Mouse (Mus musculus) brain, adult 2 months (tissue): ENCODE data around the gene Pepd.

Experiments
- DNase-seq: peaks from one replicate; pipeline ENCODE4 v3.0.0; 2011; ENCODE audit warnings: low read depth, low spot score

Gene Pepd

GRCm38 (mm10) chr7:35055619-35056435 is 143.6 kb downstream of the Pepd start:
- peak; percentile 76 for DNase-seq

DNA sequence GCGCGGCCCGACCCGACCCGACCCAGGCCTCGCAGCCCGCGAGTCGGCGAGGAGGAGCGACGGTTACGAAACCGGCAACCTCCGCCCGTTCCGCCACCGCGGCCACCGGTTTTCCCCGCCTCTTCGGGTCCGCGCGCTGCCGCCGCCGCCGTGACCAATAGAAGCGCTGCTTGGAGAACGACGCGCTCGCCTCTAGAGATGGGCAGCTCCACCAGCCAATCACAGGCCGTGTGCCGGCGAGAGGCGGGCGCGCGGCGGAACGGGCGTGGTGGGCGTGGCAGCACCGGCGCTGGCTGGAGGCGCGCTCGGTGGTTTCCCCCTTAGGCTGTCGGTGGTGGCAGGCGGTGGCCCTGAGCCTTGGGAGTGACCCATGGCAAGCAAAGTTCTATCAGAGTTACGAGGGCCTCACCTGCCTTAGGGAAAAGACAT is 144.3 kb downstream of the Pepd start, which contains the start of gene Cebpg:
Gene Cebpg (minus strand): TSS at position 138 of the 429 bp plus-strand sequence.
- peak; percentile 98 for DNase-seq

- DNase-seq = no peak
Observed at GRCm38 (mm10) chr7:35056999-35057398, 144.8 kb downstream of the Pepd start.

DNA sequence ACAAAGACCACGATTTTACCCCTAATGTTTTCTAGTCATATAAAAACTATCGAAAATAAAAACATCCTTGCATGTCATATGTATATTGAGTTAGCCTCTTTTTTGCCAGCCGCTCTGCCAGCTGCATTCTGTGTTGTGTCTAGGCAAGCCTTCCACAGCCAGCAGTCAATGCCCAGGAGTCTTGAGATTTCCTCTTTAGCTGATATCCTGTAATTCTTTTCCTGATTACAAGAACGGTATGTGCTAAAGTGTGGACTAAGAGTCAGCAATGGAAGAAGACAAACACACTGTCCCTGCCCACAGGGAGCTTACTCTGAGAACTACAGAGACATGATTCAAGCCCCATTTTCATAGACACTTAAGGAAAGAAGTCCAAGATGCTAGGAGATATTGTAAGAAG is 145.4 kb downstream of the Pepd start:
- no peak for DNase-seq

GRCm38 (mm10) chr7:35058329-35058728 is 146.2 kb downstream of the Pepd start:
- DNase-seq = no peak

- DNase-seq = no peak
Observed at GRCm38 (mm10) chr7:35059467-35059866, 147.3 kb downstream of the Pepd start.

DNA sequence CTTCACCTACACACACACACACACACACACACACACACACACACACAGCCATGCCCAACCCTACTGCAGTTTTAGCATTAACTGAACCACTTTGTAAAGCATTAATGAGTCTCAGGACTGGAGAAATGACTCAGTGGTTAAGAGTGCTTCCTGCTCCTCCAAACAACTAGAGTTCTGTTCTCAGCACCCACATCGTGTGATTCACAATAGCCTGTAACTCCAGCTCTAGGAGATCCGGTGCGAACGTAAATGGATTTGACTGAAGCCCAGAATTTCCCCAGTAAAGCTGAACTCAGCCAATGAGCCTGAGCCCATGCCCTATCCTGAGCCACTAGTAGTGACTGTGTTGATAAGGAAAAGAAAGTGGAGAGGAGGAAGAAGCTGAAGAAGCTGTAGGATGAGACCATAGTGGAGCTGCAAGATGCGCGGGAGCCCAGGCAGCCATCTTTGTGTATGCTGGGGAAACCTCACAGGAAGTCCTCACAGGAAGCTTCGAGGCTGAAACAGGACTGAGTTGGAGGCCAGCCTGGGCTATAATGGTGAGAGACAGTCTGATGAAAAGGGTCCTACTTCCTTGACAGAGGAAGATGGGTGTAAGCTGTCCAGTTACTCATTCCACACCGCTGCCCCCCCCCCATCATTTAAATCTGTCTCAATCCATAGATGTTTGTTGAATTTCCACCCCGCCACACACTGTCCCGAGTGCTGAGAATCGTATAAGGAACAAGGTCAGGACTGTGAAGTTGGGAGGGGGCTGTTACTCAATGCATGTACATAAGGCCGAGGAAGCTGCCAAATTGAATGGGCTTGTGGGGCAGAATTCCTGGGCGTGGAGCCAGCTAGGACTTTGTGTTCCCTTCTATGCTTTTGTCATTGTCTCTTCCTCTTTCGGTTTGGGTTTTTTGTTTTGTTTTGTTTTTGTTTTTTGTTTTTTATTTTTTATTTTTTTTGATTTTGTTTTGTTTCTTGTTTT is 152.4 kb downstream of the Pepd start:
- peak; percentile 67 for DNase-seq

DNA sequence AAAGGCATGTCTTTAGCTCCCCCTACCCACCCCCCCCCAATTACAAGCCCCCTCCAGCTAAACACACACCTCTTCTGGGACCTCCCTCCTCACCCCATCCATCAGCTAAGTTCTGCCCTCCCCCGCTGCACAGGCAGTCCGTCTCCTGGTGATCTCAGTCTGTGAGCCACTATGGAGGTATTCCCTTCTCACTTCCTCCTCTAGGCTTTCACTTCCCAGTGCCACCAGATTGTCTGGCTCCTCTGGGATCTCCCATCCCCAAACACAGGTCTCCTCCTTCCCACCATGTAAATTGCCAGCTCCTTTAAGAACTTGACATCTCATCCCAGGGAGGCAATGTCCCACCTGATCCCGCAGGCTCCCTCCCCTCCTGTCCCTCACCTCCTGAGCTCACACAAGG is 153.8 kb downstream of the Pepd start:
- no peak for DNase-seq

DNA sequence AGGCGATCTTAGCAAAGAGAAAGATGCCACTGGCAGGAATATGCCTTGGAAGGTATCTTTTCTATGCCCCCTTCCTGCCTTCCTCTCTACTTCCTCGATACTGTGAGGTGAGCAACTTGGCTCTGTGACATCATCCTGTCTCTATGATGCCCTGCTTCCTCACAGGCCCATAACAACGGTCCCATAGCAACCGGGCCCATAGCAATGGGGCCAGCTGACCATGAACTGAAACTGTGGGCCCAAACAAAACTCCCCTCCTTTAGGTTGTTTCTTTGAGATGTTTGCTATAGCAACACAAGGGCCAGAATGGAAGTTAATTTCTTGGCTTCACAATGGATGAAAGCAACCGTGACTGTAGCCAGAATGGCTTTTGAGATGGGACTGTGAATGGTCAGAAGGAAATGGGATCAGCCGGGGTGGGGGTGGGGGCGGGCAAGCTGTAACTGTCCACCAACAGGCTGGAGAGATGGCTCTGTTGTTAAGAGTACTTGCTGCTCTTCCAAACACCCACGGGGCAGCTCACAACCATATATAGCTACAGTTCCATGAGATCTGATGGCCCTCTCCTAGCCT is 154.5 kb downstream of the Pepd start:
- DNase-seq = no peak

DNA sequence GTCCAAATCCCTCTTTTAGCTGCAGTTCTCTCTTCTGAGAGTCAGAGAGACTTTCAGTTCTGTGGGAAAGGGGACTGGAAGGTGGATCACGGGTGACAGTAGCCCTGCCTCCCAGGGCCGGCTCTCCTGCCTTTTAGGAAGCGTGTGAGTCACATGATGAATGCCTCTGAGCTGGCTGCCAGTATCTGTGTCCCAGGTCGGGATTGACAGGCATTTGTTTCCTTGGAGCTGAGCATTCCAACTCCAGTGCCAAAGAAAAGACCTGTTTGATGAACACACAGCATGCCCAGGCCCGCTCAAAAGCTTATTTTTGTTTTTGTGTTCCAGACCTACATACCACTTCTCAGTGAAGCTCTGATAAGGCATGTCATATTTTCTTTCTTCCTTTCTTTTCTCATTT is 164.5 kb downstream of the Pepd start:
- DNase-seq = peak; percentile 16

DNA sequence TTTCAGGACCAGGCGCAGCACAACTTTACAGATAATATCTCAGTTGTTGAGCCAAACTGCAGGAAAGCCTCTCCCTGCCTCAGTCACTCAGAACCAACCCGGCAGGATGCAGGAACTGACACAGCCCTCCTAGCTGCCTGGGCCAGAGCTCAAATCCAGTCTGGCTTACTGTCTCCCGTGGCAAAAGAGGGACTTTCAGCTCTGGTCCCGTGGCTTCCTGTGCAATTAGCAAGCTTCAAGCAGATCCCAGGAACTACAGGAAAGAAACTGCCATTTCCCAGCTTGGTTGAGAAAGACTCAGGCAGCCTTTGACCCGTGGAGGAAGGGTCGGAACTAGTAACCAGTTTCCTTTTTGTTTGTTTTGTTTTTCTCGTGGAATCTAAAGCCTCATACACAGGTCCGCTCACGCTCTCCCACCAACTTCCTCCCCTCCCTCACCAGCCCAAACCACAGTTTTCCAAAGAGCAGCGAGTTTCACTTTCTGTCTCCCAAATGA is 168.7 kb downstream of the Pepd start:
- peak; percentile 10 for DNase-seq

DNA sequence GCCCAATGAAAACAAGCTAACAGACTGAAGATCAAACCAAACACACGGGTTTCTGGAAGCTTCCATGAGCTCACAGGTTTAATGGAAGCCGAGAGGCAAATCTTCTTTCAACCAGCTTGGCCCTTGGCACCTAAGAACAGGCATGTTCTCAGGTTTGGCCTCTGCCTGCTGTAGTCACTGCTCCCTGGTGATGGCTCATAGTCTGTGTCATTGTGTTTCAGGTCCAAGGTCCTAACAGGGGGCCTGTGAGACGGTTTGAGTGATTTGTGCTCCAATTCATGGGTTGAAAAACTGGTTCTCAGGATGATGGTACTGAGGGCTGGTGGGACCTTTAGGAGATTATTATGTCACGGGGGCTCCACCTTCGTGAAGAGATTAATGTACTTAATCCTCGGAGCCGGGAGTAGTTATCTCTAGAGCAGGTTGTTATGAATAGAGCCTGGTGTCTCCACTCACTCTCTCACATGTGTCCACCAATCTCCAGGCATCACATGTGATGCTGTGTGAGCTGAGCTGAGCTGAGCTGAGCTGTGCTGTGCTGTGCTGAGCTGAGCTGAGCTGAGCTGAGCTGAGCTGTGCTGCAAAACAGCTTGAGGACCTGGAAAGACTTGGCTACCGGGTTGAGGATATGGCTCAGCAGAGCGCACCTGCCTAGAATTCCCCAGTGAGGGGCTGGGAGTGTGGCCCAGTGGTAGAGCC is 169.4 kb downstream of the Pepd start:
- peak; percentile 23 for DNase-seq

DNA sequence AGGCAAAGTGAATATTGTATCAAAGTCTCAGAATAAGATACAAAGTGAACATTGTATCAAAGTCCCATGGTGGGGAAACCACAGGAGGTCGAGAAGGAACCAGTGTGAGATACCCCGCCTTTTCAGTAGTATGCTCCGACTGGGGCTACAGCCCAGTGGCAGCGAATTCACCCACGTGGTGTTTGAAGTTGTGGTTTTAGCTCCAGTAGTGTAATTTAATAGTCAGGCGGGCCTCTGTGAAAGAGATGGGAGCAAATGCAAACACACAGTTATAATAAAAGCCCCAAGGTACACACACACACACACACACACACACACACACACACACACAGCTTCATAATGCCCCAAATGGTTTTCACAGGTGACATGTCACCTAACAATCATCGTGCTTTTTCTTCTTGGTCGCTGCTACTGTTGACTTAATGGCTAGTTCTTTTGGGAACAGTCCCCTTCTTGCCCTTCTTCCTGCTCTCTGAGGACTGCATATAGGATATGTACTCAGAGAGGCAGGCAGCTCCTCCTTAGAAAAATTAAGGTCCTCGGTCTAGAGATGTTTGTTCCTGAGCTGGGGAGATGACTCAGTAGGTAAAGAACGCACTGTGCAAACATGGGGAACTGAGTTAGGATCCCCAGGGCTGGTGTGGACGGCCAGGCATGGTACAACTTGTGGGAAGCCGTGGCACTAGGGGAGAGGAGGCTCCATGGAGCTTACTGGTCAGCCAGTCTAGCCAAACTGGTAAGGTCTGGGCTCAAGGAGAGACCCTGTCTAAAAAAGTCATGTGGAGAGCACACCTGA is 172.6 kb downstream of the Pepd start:
- DNase-seq = no peak

- DNase-seq = peak; percentile 62
Observed at GRCm38 (mm10) chr7:35086271-35086861, 174.2 kb downstream of the Pepd start.

DNA sequence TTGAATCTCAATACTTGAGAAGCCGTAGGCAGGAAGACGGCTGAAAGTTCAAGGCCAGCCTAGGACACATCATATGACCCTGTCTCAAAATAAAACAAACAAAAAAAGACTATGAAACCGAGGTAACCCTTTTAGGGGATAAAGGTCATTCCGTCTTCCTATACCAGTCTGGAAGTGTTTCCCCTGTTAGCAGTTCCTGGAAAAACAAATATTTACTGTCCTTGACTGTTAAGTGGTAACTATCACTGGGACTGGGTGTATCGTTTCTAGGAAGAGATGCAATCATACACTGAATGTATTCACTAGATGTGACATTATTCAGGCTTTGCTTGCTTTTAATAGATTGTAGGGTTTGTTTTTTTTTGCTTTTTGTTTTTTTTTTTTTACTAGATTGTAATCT is 178.4 kb downstream of the Pepd start:
- no peak for DNase-seq
